Mouse (Mus musculus) spleen, adult 2 months (tissue): ENCODE results near the gene Lyz2. TPM values are rescaled to one million over a fixed set of nuclear protein-coding genes. Genes with fewer than 3 reads are reported as not detected.
"Not testable (repeated sequence)": the region's sequence is repeated elsewhere in the genome, so short reads cannot be mapped to it uniquely, and the experiment has no call there.

ENCODE experiments used
- DNase-seq, 2 experiments: peaks; one replicate each; pipeline versions ENCODE4 v3.0.0 to v3.0.0-alpha.2; 2012 to 2021; ENCODE audit warnings: low spot score in 2 of 2, low read depth in 1 of 2
- H3K27ac ChIP-seq: fragments of 200-500 bp; 2 replicates; pipeline ENCODE4 v1.5.1; 2012; ENCODE audit warnings: low read length, inconsistent platforms; ENCODE audit not compliant: insufficient read depth
- H3K27me3 ChIP-seq: fragments of 200-500 bp; 2 replicates; pipeline ENCODE4 v1.6.1; 2012; ENCODE audit warnings: mild to moderate bottlenecking, moderate library complexity, low read length, inconsistent platforms; ENCODE audit not compliant: control insufficient read depth, insufficient read depth
- H3K36me3 ChIP-seq: fragments of 200-500 bp; 2 replicates; pipeline ENCODE4 v1.6.1; 2012; ENCODE audit warnings: mild to moderate bottlenecking, low read length, inconsistent platforms; ENCODE audit not compliant: control insufficient read depth, insufficient read depth
- H3K4me1 ChIP-seq: fragments of 200-500 bp; 2 replicates; pipeline ENCODE4 v1.6.1; 2011; ENCODE audit warnings: inconsistent platforms; ENCODE audit not compliant: control insufficient read depth, insufficient read depth, insufficient read length
- H3K4me3 ChIP-seq: fragments of 200-500 bp; 2 replicates; pipeline ENCODE4 v1.5.1; 2011; ENCODE audit warnings: mild to moderate bottlenecking, inconsistent platforms; ENCODE audit not compliant: insufficient read depth, insufficient read length; ENCODE audit errors: extremely low read depth
- CTCF ChIP-seq: fragments of 200-500 bp; IDR thresholded peaks from 2 replicates; pipeline ENCODE4 v1.5.1; 2011; ENCODE audit warnings: mild to moderate bottlenecking, inconsistent platforms; ENCODE audit not compliant: insufficient read depth, insufficient read length, insufficient replicate concordance; ENCODE audit errors: extremely low read depth
- POLR2A ChIP-seq: fragments of 200-500 bp; IDR thresholded peaks from 2 replicates; pipeline ENCODE4 v1.6.1; 2011; ENCODE audit warnings: low read depth, low read length, inconsistent platforms
- WGBS: fragments of 180-500 bp; shearing (Covaris S2); methylation state at CpG from one replicate; pipeline ENCODE4 v1.1.7; 2018; 5-methylcytosine and 5-hydroxymethylcytosine counted together
- polyA plus RNA-seq: library from polyadenylated mRNA; depleted of rRNA; stranded (reverse); fragments of >200 nt; gene quantifications from 2 replicates; pipeline ENCODE4 v1.2.3, GENCODE M21; 2012

The Lyz2 gene
- polyA plus RNA-seq, 1 experiment, result 749 TPM

DNA sequence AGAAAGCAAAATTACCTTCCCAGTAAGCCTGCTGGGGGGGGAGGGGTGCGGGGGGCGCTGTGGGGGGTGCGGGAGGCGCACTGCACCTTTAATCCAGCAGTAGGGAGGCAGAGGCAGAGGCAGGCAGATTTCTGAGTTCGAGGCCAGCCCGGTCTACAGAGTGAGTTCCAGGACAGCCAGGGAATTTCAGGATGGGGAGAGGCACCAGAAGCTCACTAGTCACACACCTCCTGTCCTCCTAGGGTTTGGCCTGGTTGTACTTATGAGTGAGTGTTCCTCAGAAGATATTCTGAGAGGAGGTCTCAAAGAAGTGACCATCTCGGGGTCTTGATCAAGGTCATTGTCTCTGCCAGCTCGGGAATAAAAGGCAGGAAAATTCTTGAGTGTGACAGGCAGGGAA is 30.0 kb upstream of the Lyz2 start:
- no peak for DNase-seq
- H3K36me3 ChIP-seq, result no peaks in the 10 kb centered on the region
- TF ChIP-seq POLR2A, result no peak
- TF ChIP-seq CTCF, result no peak
- no peak overlapping the region for H3K27ac ChIP-seq
- H3K4me1 ChIP-seq, result no peaks in the 10 kb centered on the region
- WGBS, result 89% methylated on average over 8 of the region's 8 CpGs
- H3K4me3 ChIP-seq, result no peak overlapping the region
- H3K27me3 ChIP-seq, result no peaks in the 10 kb centered on the region

DNA sequence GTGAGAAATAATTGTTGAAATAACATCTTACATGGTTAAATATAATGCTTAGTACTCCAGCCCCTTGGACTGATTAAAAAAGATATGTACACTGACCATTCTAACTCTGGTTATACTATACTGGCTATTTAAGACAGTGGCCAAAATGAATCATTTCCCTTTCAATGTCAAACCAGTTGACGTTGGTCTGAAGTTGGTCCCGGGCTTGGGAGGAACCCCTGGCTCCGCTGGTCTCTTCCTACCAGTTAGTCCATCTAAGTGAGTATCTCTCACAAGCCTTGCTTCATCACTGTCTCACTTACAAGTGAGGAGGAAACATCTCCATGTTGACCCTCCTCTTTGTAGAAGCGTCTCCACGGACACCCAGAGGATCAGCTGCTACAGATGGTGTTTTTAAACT is 22.2 kb upstream of the Lyz2 start:
- no peak for DNase-seq
- no peak for TF ChIP-seq CTCF
- TF ChIP-seq POLR2A, result no peak
- 91% methylated on average over 5 of the region's 5 CpGs for WGBS

DNA sequence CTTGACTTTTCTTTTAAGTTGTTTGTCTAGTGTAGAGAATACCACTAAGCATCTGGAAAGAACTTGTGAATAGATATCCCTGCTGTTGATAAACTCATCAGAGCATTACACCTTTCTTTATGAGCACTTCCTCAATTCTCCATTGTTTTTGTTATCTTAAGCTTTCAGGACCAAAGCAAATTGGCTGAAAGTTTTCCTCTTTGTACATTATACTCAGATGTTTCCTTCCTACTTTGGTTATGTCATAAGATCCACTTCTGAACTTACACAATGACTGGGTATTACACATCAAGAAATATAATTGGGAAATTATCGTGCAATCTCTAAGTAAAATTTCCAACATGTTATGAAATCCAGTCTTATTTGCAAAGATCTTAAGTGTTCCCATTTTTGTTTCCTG is 19.6 kb upstream of the Lyz2 start:
- Histone ChIP-seq H3K4me3 (no peak overlapping the region), H3K36me3 (no peaks in the 10 kb centered on the region), H3K27me3 (no peaks in the 10 kb centered on the region), H3K27ac (no peak overlapping the region), H3K4me1 (no peaks in the 10 kb centered on the region)
- no peak for TF ChIP-seq CTCF
- no peak for TF ChIP-seq POLR2A
- 14% methylated on average over 1 of the region's 1 CpGs for WGBS
- no peak for DNase-seq

More for the DNA sequence above, 22.2 kb upstream of the Lyz2 start:
- no peaks in the 10 kb centered on the region for H3K27me3 ChIP-seq
- no peak overlapping the region for H3K4me3 ChIP-seq
- no peak overlapping the region for H3K27ac ChIP-seq
- H3K4me1 ChIP-seq, result no peaks in the 10 kb centered on the region
- no peaks in the 10 kb centered on the region for H3K36me3 ChIP-seq

DNA sequence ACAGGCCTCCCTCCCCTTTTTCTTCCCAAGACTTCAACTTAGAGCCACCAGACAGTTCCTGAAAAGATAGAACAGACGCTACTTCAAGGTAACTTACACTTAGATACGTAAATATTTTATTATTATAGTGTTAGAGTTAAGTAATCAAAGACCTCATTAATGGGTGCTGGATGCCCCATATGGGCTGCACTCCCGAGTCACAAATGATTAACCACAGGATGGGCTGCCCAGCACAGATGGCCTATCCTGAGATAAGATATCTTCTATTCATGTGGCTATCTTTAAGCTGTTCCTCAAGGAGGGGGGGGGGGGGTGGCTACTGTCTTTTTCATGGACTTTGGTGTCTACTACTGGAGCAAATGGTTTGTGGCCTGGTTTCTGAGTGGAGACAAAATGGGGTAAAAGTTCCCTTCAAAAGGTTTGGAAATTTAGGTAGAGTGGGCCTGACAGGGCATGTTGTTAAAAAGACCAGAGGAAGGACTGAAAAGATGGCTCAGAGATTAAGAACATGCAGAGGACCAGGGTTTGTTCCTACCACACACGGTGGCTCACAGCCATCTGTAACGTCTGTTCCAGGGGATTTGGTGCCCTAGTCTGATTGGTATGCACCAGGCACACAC is 17.9 kb upstream of the Lyz2 start:
- WGBS, result 81% methylated on average over 5 of the region's 5 CpGs
- no peaks in the 10 kb centered on the region for H3K27me3 ChIP-seq
- no peak overlapping the region for H3K4me3 ChIP-seq
- peaks cover 2% of the 10 kb centered on the region; the same call in 1 of the 2 replicates for H3K4me1 ChIP-seq
- TF ChIP-seq CTCF (no peak), POLR2A (no peak)
- no peak overlapping the region for H3K27ac ChIP-seq
- no peaks in the 10 kb centered on the region for H3K36me3 ChIP-seq
- no peak for DNase-seq

DNA sequence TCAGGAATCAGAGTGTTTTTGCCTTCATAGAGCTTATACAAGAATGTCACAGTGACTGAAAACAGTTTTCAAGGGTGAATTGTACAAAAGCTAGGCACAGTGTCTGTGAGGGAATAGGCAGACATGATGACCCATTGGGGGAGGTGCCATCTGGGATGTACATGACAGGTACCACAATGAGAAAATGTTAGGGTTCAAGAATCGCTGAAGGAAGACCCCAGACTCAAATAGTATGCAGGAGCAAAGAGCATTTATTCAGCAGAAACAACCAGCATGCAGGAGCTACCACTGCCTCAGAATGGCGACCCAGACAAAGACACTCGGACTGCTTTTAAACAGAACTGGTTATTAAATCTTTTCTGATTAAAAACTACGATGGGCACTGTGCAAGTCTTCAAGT is 17.0 kb upstream of the Lyz2 start:
- WGBS, result 89% methylated on average over 4 of the region's 4 CpGs
- Histone ChIP-seq H3K4me3 (no peak overlapping the region), H3K4me1 (peaks cover 2% of the 10 kb centered on the region; the same call in 1 of the 2 replicates)

DNA sequence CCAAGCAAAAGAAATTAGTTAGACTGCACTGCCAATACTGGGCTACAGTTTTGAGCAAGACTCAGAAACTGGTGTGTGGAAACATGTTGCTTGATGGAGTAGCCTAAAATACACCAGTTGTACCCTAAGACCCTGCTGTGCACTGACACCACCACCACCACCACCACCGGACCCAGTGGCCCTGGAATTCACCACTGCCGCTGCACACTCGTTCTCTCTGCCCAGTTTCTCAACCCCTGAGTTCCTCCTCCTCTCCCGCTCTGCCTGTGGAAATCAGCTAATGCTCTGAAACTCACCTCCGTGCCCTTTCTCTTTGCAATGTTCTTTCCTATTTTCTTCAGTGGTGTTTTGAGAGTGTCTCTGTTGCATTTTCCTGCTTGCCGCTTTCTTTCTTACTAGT is 16.2 kb upstream of the Lyz2 start:
- Histone ChIP-seq H3K4me3 (no peak overlapping the region), H3K27ac (no peak overlapping the region), H3K4me1 (peaks cover 2% of the 10 kb centered on the region; the same call in 1 of the 2 replicates), H3K27me3 (no peaks in the 10 kb centered on the region), H3K36me3 (no peaks in the 10 kb centered on the region)
- 86% methylated on average over 6 of the region's 6 CpGs for WGBS
- no peak for TF ChIP-seq CTCF
- no peak for TF ChIP-seq POLR2A
- no peak for DNase-seq

More for the DNA sequence above, 17.0 kb upstream of the Lyz2 start:
- no peaks in the 10 kb centered on the region for H3K27me3 ChIP-seq
- no peaks in the 10 kb centered on the region for H3K36me3 ChIP-seq
- H3K27ac ChIP-seq, result no peak overlapping the region
- TF ChIP-seq POLR2A (no peak), CTCF (no peak)
- no peak for DNase-seq

DNA sequence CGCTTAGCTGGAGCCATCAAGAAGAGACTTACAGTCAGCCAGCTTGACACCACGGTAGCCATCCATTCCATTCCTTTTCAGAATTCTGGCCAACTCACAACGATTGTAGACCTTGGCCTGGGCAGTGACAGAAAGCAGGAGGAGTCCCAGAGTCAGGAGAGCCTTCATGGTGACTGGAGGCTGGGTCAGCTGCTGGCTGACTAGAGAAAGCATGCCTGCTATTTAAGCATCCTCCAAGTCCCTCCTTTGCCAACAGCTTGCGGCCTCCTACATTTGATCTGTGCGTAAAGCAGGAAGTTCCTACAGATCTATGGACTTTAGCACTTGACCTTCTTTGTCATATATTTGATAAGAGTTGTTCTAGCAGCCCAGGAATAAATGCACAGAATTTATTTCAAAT is 10.6 kb upstream of the Lyz2 start, which contains the start of gene Lyz1:
TSS of gene Lyz1 (minus strand) at position 198 of the 400 bp plus-strand sequence.
- peaks cover 2% of the 10 kb centered on the region; the same call in 1 of the 2 replicates for H3K4me1 ChIP-seq
- TF ChIP-seq CTCF (no peak), POLR2A (no peak)
- WGBS, result 84% methylated on average over 5 of the region's 5 CpGs
- H3K27ac ChIP-seq, result no peak within 1 kb of the TSS
- no peaks in the 10 kb centered on the region for H3K27me3 ChIP-seq
- DNase-seq, result no peak
- H3K36me3 ChIP-seq, result no peaks in the 10 kb centered on the region
- no peak within 1 kb of the TSS for H3K4me3 ChIP-seq

DNA sequence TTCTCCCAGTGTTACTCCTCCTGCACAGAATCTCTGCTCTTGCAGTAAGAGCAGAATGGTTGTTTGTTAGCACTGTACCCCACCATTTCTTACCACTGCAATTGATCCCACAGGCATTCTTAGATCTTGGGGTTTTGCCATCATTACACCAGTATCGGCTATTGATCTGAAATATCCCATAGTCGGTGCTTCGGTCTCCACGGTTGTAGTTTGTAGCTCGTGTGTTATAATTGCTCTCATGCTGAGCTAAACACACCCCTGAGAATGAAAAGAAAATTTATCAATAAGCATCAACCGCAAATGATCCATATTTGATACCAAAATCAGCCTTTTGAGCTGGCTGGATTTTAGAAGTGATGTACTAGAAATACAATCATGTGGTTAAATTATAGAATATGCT is 8.8 kb upstream of the Lyz2 start:
- WGBS, result 95% methylated on average over 6 of the region's 6 CpGs
- not testable (repeated sequence) for H3K4me3 ChIP-seq, H3K4me1 ChIP-seq, H3K27ac ChIP-seq, DNase-seq, H3K27me3 ChIP-seq, H3K36me3 ChIP-seq
